Mouse (Mus musculus) intestine, embryonic 16.5 days (tissue): ENCODE results near the gene Syt9. TPM values are rescaled to one million over a fixed set of nuclear protein-coding genes. Genes with fewer than 3 reads are reported as not detected.

ENCODE experiments used
- ATAC-seq: fragments of 200-750 bp; cut with Nextera tagmentation; 2 replicates; pipeline ENCODE4 v1.8.0; 2017; ENCODE audit warnings: moderate TSS enrichment, moderate library complexity
- H3K27ac ChIP-seq: fragments of 300-500 bp; sonication (generic); 2 replicates; pipeline ENCODE4 v1.5.1; 2014; ENCODE audit warnings: mild to moderate bottlenecking, low read length
- H3K27me3 ChIP-seq: fragments of 300-500 bp; sonication (generic); replicated peaks from 2 replicates; pipeline ENCODE4 v1.6.1; 2014; ENCODE audit warnings: low read length, control low read depth, mixed read lengths; ENCODE audit not compliant: control insufficient read depth, insufficient read depth
- H3K36me3 ChIP-seq: fragments of 300-500 bp; sonication (generic); 2 replicates; pipeline ENCODE4 v1.6.1; 2014; ENCODE audit warnings: low read length, control low read depth; ENCODE audit not compliant: control insufficient read depth, insufficient read depth
- H3K4me1 ChIP-seq: fragments of 300-500 bp; sonication (generic); 2 replicates; pipeline ENCODE4 v1.6.1; 2014; ENCODE audit warnings: low read length, control low read depth, mixed read lengths; ENCODE audit not compliant: control insufficient read depth, insufficient read depth
- H3K4me2 ChIP-seq: fragments of 300-500 bp; sonication (generic); 2 replicates; pipeline ENCODE4 v1.6.1; 2014; ENCODE audit warnings: low read depth, low read length, control low read depth
- H3K4me3 ChIP-seq: fragments of 300-500 bp; sonication (generic); 2 replicates; pipeline ENCODE4 v1.5.1; 2014; ENCODE audit warnings: mild to moderate bottlenecking, low read length
- H3K9ac ChIP-seq: fragments of 300-500 bp; sonication (generic); 2 replicates; pipeline ENCODE4 v1.6.1; 2014; ENCODE audit warnings: low read depth, low read length
- H3K9me3 ChIP-seq: fragments of 300-500 bp; sonication (generic); 2 replicates; pipeline ENCODE4 v1.6.1; 2016; ENCODE audit warnings: low read length, control low read depth; ENCODE audit not compliant: control insufficient read depth
- WGBS: fragments of 180-500 bp; shearing (Covaris S2); extraction: QIAGEN DNeasy Blood & Tissue Kit; methylation state at CpG from one replicate; pipeline ENCODE4 v1.1.7; 2014; 5-methylcytosine and 5-hydroxymethylcytosine counted together
- polyA plus RNA-seq: library from polyadenylated mRNA; unstranded; fragments of >200 nt; fragmentation: Nextera tagmentation; extraction: Ambion mirVana; gene quantifications from 2 replicates; pipeline ENCODE4 v1.2.1, GENCODE M21; 2015

Syt9 gene
- polyA plus RNA-seq, 1 experiment from 2014 or later = 2.4 TPM

- H3K9ac ChIP-seq = no peak overlapping the region
Observed at GRCm38 (mm10) chr7:107495428-107495827, 124.9 kb downstream of the Syt9 start.

GRCm38 (mm10) chr7:107496923-107497322, 126.4 kb downstream of the Syt9 start:
- 83% methylated on average over 7 of the region's 7 CpGs for WGBS
- no peak for ATAC-seq

More at GRCm38 (mm10) chr7:107495428-107495827, 124.9 kb downstream of the Syt9 start:
- no peaks in the 10 kb centered on the region for H3K27me3 ChIP-seq
- H3K36me3 ChIP-seq = no peaks in the 10 kb centered on the region
- H3K4me1 ChIP-seq = no peaks in the 10 kb centered on the region
- H3K4me2 ChIP-seq = no peak overlapping the region
- no peak overlapping the region for H3K4me3 ChIP-seq
- no peak for ATAC-seq
- no peak overlapping the region for H3K27ac ChIP-seq
- no peaks in the 10 kb centered on the region for H3K9me3 ChIP-seq

DNA sequence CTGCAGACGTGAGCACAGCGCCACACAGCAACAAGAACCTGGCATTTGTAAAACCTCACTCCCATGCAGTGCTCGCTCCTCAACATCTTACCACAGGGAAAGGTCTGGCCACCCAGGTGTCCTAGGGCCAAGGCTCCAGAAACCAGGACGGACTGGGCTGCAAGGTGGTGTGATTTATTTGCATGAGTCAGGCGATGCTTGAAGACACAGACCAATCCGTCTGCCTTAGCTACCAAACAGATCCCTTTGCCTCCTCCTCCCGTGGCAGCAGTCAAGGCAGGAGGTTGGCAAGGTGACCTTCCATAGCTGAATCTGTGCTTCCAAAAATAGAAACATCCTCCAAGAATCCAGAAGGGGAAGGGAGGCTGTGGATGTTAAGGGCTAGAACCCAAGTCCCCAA, 130.1 kb downstream of the Syt9 start:
- ATAC-seq = no peak

More at GRCm38 (mm10) chr7:107496923-107497322, 126.4 kb downstream of the Syt9 start:
- Histone ChIP-seq H3K9me3 (no peaks in the 10 kb centered on the region), H3K4me1 (no peaks in the 10 kb centered on the region), H3K4me2 (no peak overlapping the region), H3K4me3 (no peak overlapping the region), H3K27ac (no peak overlapping the region), H3K36me3 (no peaks in the 10 kb centered on the region), H3K27me3 (no peaks in the 10 kb centered on the region), H3K9ac (no peak overlapping the region)

GRCm38 (mm10) chr7:107504761-107505712, 134.5 kb downstream of the Syt9 start:
- Histone ChIP-seq H3K4me3 (no peak overlapping the region), H3K4me1 (no peaks in the 10 kb centered on the region), H3K36me3 (no peaks in the 10 kb centered on the region), H3K4me2 (no peak overlapping the region), H3K9me3 (no peaks in the 10 kb centered on the region), H3K27ac (no peak overlapping the region), H3K9ac (no peak overlapping the region), H3K27me3 (no peaks in the 10 kb centered on the region)
- WGBS = 54% methylated on average over 5 of the region's 5 CpGs
- no peak for ATAC-seq

More for the DNA sequence above, 130.1 kb downstream of the Syt9 start:
- Histone ChIP-seq H3K27me3 (no peaks in the 10 kb centered on the region), H3K9me3 (no peaks in the 10 kb centered on the region), H3K9ac (no peak overlapping the region), H3K36me3 (no peaks in the 10 kb centered on the region), H3K4me1 (no peaks in the 10 kb centered on the region), H3K27ac (no peak overlapping the region), H3K4me3 (no peak overlapping the region), H3K4me2 (no peak overlapping the region)
- 63% methylated on average over 7 of the region's 7 CpGs for WGBS

DNA sequence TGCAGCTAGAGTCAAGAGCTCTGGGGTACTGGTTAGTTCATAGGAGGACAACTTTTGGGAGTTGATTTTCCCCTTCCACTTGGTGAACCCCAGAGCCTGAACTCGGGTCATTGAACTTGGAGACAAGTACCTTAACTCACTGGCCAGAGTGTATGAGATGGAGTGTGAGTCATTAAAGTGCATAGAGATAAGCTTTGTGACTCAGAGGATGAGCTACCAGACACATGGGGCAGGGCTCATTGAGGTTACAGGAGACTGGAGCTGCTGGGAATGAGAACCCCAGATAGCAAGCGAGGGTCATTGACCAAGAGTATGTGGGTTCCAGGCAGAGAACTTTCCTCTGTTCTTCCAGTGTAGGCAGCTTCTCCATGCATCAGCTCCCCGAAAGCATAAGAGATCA, 137.4 kb downstream of the Syt9 start:
- Histone ChIP-seq H3K27ac (no peak overlapping the region), H3K4me3 (no peak overlapping the region), H3K4me1 (no peaks in the 10 kb centered on the region), H3K27me3 (no peaks in the 10 kb centered on the region), H3K4me2 (no peak overlapping the region), H3K9me3 (no peaks in the 10 kb centered on the region), H3K9ac (no peak overlapping the region), H3K36me3 (no peaks in the 10 kb centered on the region)
- 85% methylated on average over 3 of the region's 3 CpGs for WGBS
- 0 out of 2 replicates have a peak, but pooled peaks have one; percentile 50 for ATAC-seq

- H3K4me1 ChIP-seq = no peaks in the 10 kb centered on the region
- H3K27ac ChIP-seq = no peak overlapping the region
- 73% methylated on average over 3 of the region's 3 CpGs for WGBS
- H3K4me3 ChIP-seq = no peak overlapping the region
- no peaks in the 10 kb centered on the region for H3K9me3 ChIP-seq
- no peaks in the 10 kb centered on the region for H3K36me3 ChIP-seq
- H3K4me2 ChIP-seq = no peak overlapping the region
- H3K27me3 ChIP-seq = no peaks in the 10 kb centered on the region
- no peak for ATAC-seq
- H3K9ac ChIP-seq = no peak overlapping the region
Observed at GRCm38 (mm10) chr7:107509740-107510139, 139.2 kb downstream of the Syt9 start.

DNA sequence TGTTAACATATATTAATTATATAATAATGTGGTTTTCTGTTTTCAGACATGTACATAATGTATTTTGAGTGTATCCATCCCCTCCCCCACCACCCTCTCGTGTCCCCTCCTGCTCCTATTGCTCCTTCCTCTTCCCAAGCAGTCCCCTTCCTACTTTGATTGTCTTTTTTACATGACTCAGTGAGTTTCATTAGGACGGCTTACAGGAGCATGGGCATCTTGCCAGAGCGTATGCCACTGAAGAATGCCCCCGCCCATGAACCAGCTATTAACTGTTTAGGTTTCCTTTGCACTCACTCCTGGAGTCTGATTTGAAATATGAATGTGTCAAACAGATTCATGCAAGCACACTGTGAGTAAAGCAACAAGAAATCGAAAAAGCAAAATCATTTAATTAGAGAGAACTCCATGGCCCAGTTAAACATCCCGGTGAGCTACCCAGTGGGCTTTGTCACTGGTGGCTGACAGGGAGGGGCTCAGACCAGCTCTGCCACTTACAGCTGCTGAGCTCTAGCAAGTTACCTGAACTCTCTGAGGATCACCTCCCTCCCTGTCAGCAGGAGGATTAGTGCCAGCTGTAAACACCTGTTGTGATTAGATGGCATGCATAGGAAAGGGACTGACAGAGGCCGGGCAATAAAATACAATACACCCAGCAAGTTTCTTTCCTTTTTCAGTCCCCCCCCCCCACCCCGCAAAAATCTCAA, 146.3 kb downstream of the Syt9 start:
- WGBS = 46% methylated on average over 8 of the region's 8 CpGs
- Histone ChIP-seq H3K27ac (no peak overlapping the region), H3K9ac (no peak overlapping the region)

DNA sequence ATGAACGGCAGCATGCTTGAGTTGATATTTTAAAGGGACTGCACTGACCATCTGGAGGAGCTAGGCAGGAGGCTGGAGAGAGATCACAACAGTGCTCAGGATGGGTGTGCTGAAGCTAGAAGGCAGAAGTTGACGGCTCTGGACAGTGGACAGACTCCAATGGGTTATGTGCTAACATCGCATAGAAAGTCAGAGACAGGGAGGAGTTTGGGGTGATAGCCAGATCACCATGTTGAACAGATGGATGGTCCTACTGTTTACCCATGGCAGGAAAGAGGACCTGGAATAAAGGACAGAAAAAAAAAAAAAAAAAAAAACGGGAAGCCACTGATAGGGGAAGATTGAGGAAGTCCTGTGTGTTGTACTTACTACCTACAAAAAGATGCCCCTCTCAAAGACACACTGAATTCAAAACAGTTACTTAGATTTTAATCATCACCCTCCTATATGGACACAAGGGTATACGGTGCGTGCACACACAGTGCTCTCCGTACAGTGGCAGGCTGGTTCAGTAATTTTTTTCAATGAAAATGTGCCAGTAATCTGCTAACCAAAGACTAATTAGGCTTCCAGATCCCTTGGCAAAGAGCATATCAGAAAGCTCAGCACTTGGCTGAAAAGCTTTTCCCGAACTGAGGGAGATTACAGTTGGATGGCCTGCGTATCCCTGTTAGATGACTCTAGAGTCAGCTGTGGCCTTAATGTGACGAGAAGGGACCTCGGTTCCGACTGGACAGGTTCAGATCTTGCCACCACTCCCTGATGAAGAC, 148.9 kb downstream of the Syt9 start:
- 86% methylated on average over 12 of the region's 12 CpGs for WGBS
- no peak overlapping the region for H3K27ac ChIP-seq
- H3K27me3 ChIP-seq = no peaks in the 10 kb centered on the region
- ATAC-seq = no peak
- H3K4me2 ChIP-seq = no peak overlapping the region
- no peaks in the 10 kb centered on the region for H3K9me3 ChIP-seq
- H3K36me3 ChIP-seq = no peaks in the 10 kb centered on the region
- no peak overlapping the region for H3K9ac ChIP-seq
- no peaks in the 10 kb centered on the region for H3K4me1 ChIP-seq
- no peak overlapping the region for H3K4me3 ChIP-seq

More for the DNA sequence above, 146.3 kb downstream of the Syt9 start:
- H3K27me3 ChIP-seq = no peaks in the 10 kb centered on the region
- H3K4me3 ChIP-seq = no peak overlapping the region
- peak; percentile 23; the same call in 1 of the 2 replicates for ATAC-seq
- no peaks in the 10 kb centered on the region for H3K4me1 ChIP-seq
- no peaks in the 10 kb centered on the region for H3K9me3 ChIP-seq
- no peak overlapping the region for H3K4me2 ChIP-seq
- H3K36me3 ChIP-seq = no peaks in the 10 kb centered on the region

DNA sequence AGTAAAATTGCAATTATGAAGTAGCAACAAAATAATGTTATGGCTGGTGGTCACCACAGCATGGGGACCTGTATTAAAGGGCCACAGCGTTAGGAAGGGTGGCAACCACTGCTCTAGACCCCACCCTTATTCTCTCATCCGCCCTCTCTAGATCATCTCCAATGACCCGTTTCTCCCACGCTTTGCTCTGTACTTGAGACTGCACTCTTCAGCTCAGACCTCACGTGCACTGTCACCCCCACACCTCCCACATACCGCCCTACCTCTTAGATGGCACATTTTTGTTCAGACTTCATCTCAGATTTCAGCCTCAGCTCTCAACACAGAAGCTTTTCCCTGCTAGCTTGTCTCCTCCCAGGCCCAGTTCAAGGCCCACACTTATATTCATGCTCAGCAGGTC, 150.9 kb downstream of the Syt9 start:
- H3K27ac ChIP-seq = no peak overlapping the region
- no peaks in the 10 kb centered on the region for H3K27me3 ChIP-seq
- H3K9me3 ChIP-seq = no peaks in the 10 kb centered on the region
- 83% methylated on average over 6 of the region's 6 CpGs for WGBS
- no peaks in the 10 kb centered on the region for H3K4me1 ChIP-seq
- H3K9ac ChIP-seq = no peak overlapping the region
- ATAC-seq = no peak
- no peaks in the 10 kb centered on the region for H3K36me3 ChIP-seq
- no peak overlapping the region for H3K4me3 ChIP-seq
- H3K4me2 ChIP-seq = no peak overlapping the region
